Mouse (Mus musculus) liver, embryonic 15.5 days (tissue): ENCODE results near the gene Ifitm10. TPM values are rescaled to one million over a fixed set of nuclear protein-coding genes. Genes with fewer than 3 reads are reported as not detected.

Experiments used
- ATAC-seq: fragments of 200-750 bp; cut with Nextera tagmentation; 2 replicates; pipeline ENCODE4 v1.8.0; 2017; ENCODE audit warnings: moderate number of reproducible peaks, mild to moderate bottlenecking, moderate library complexity; ENCODE audit not compliant: insufficient read depth
- H3K27ac ChIP-seq: fragments of 300-500 bp; sonication (generic); replicated peaks from 2 replicates; pipeline ENCODE4 v1.5.1; 2015; ENCODE audit warnings: mild to moderate bottlenecking, inconsistent platforms
- H3K27me3 ChIP-seq: fragments of 300-500 bp; sonication (generic); 2 replicates; pipeline ENCODE4 v1.6.1; 2015; ENCODE audit warnings: mild to moderate bottlenecking, inconsistent platforms
- H3K36me3 ChIP-seq: fragments of 300-500 bp; sonication (generic); replicated peaks from 2 replicates; pipeline ENCODE4 v1.6.1; 2015; ENCODE audit warnings: moderate library complexity, mild to moderate bottlenecking, inconsistent platforms
- H3K4me1 ChIP-seq: fragments of 300-500 bp; sonication (generic); replicated peaks from 2 replicates; pipeline ENCODE4 v1.6.1; 2015; ENCODE audit warnings: inconsistent platforms
- H3K4me2 ChIP-seq: fragments of 300-500 bp; sonication (generic); 2 replicates; pipeline ENCODE4 v1.6.1; 2015; ENCODE audit warnings: moderate library complexity, mild to moderate bottlenecking, inconsistent platforms
- H3K4me3 ChIP-seq: fragments of 300-500 bp; sonication (generic); replicated peaks from 2 replicates; pipeline ENCODE4 v1.5.1; 2015; ENCODE audit warnings: mild to moderate bottlenecking, inconsistent platforms
- H3K9ac ChIP-seq: fragments of 300-500 bp; sonication (generic); 2 replicates; pipeline ENCODE4 v1.6.1; 2015; ENCODE audit warnings: moderate library complexity, mild to moderate bottlenecking, inconsistent platforms
- H3K9me3 ChIP-seq: fragments of 300-500 bp; sonication (generic); replicated peaks from 2 replicates; pipeline ENCODE4 v1.6.1; 2016; ENCODE audit warnings: inconsistent platforms
- WGBS: fragments of 180-500 bp; shearing (Covaris S2); methylation state at CpG from one replicate; pipeline ENCODE4 v1.1.7; 2015; ENCODE audit warnings: mixed read lengths; ENCODE audit not compliant: insufficient replicate concordance; 5-methylcytosine and 5-hydroxymethylcytosine counted together
- polyA plus RNA-seq: library from polyadenylated mRNA; unstranded; fragments of >200 nt; fragmentation: Nextera tagmentation; extraction: Ambion mirVana; gene quantifications from 2 replicates; pipeline ENCODE4 v1.2.1, GENCODE M21; 2015

The Ifitm10 gene
- polyA plus RNA-seq, 1 experiment from 2014 or later = 2.1 TPM

- H3K4me3 ChIP-seq = no peak overlapping the region
- H3K4me2 ChIP-seq = no peak overlapping the region
- 64% methylated on average over 2 of the region's 2 CpGs for WGBS
- ATAC-seq = no peak
- H3K27me3 ChIP-seq = peaks cover 64% of the 10 kb centered on the region
- no peak overlapping the region for H3K9ac ChIP-seq
- no peaks in the 10 kb centered on the region for H3K36me3 ChIP-seq
- H3K27ac ChIP-seq = no peak overlapping the region
- peaks cover 17% of the 10 kb centered on the region for H3K4me1 ChIP-seq
- H3K9me3 ChIP-seq = no peaks in the 10 kb centered on the region
These were observed 4.7 kb downstream of the Ifitm10 start for GRCm38 (mm10) chr7:142368856-142369255.

GRCm38 (mm10) chr7:142363107-142363506 lies 10.4 kb downstream of the Ifitm10 start:
- H3K9me3 ChIP-seq = no peaks in the 10 kb centered on the region
- peaks cover 11% of the 10 kb centered on the region; the same call in 1 of the 2 replicates for H3K4me1 ChIP-seq
- no peak overlapping the region for H3K9ac ChIP-seq
- ATAC-seq = no peak
- H3K27me3 ChIP-seq = peaks cover 11% of the 10 kb centered on the region; the same call in 1 of the 2 replicates
- H3K27ac ChIP-seq = no peak overlapping the region
- no peak overlapping the region for H3K4me3 ChIP-seq
- no peaks in the 10 kb centered on the region for H3K36me3 ChIP-seq
- WGBS = 61% methylated on average over 4 of the region's 4 CpGs
- H3K4me2 ChIP-seq = no peak overlapping the region

GRCm38 (mm10) chr7:142360743-142361142 lies 12.8 kb downstream of the Ifitm10 start:
- Histone ChIP-seq H3K27ac (no peak overlapping the region), H3K9me3 (no peaks in the 10 kb centered on the region), H3K9ac (no peak overlapping the region), H3K4me1 (peaks cover 22% of the 10 kb centered on the region), H3K4me2 (no peak overlapping the region), H3K4me3 (no peak overlapping the region), H3K27me3 (no peaks in the 10 kb centered on the region), H3K36me3 (no peaks in the 10 kb centered on the region)
- ATAC-seq = no peak

- Histone ChIP-seq H3K4me3 (no peak overlapping the region), H3K36me3 (no peaks in the 10 kb centered on the region), H3K4me1 (peaks cover 38% of the 10 kb centered on the region), H3K27ac (no peak overlapping the region), H3K9ac (no peak overlapping the region), H3K27me3 (no peaks in the 10 kb centered on the region), H3K4me2 (no peak overlapping the region), H3K9me3 (no peaks in the 10 kb centered on the region)
- 67% methylated on average over 8 of the region's 8 CpGs for WGBS
- no peak for ATAC-seq
These were observed 14.4 kb downstream of the Ifitm10 start for GRCm38 (mm10) chr7:142359129-142359528.

GRCm38 (mm10) chr7:142357566-142357965 lies 16.0 kb downstream of the Ifitm10 start:
- no peak for ATAC-seq
- Histone ChIP-seq H3K4me2 (no peak overlapping the region), H3K9me3 (no peaks in the 10 kb centered on the region), H3K27ac (no peak overlapping the region), H3K9ac (no peak overlapping the region), H3K36me3 (no peaks in the 10 kb centered on the region), H3K4me3 (no peak overlapping the region), H3K4me1 (peaks cover 48% of the 10 kb centered on the region), H3K27me3 (no peaks in the 10 kb centered on the region)
- WGBS = 63% methylated on average over 3 of the region's 3 CpGs

DNA sequence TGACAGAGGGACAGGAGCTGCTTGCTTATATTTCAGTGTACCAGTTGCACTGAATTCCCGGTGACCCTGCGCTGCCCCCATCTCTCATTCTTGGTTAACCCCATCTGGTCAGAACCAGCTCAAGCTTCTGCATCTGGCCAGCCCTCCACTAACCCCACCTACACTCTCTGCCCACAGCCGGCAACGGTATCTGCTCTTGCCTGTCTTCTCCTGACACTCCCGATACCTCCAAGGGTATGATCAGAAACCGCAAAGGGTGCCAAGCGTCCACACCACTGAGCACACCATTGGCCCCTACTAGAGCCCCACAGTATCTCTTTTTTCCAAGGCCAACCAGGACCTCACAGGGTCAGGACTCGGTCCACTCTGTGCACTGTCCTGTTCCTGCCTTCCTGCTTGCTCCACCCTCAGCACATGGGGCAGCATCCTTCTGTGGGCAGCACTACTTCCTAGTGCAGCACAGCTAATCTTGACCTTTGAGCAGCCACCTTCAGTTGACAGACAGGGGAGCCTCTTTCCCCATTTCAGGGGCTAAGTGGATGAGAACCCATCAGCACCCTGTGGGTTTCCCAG lies 18.8 kb downstream of the Ifitm10 start:
- no peaks in the 10 kb centered on the region for H3K27me3 ChIP-seq
- H3K9me3 ChIP-seq = no peaks in the 10 kb centered on the region
- WGBS = 16% methylated on average over 8 of the region's 8 CpGs
- peak overlapping the region; percentile 7; the same call in 1 of the 2 replicates for H3K4me3 ChIP-seq
- peak overlapping the region; percentile 61 for H3K4me2 ChIP-seq
- peaks cover 62% of the 10 kb centered on the region for H3K4me1 ChIP-seq
- peak overlapping the region; percentile 43 for H3K9ac ChIP-seq
- H3K27ac ChIP-seq = peak overlapping the region; percentile 85
- ATAC-seq = peak; percentile 88
- H3K36me3 ChIP-seq = no peaks in the 10 kb centered on the region

DNA sequence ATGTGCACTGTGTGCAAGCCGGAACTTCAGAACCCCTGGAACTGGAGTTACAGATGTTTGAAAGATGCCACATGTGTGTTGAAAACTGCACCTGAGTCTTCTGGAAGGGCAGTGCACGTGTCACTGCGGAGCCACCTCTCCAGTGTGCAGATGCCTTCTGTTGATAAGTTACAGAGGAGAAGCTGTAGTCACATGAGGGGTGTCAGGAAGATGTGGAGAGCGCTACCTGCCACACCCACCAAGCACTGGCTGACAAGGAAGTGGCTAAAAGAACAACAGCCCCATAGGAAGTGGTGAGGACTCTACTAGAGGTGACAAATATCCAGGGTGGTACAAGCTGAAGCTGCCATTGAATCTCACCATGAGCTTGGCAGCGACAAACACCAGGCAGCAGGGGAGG lies 19.7 kb downstream of the Ifitm10 start:
- peak overlapping the region; percentile 61 for H3K4me2 ChIP-seq
- peak overlapping the region; percentile 43 for H3K9ac ChIP-seq
- H3K4me3 ChIP-seq = peak overlapping the region; percentile 24; the same call in 1 of the 2 replicates
- ATAC-seq = peak; percentile 75
- WGBS = 16% methylated on average over 5 of the region's 5 CpGs
- H3K4me1 ChIP-seq = peaks cover 68% of the 10 kb centered on the region
- peak overlapping the region; percentile 85 for H3K27ac ChIP-seq
- no peaks in the 10 kb centered on the region for H3K27me3 ChIP-seq
- no peaks in the 10 kb centered on the region for H3K36me3 ChIP-seq
- no peaks in the 10 kb centered on the region for H3K9me3 ChIP-seq

DNA sequence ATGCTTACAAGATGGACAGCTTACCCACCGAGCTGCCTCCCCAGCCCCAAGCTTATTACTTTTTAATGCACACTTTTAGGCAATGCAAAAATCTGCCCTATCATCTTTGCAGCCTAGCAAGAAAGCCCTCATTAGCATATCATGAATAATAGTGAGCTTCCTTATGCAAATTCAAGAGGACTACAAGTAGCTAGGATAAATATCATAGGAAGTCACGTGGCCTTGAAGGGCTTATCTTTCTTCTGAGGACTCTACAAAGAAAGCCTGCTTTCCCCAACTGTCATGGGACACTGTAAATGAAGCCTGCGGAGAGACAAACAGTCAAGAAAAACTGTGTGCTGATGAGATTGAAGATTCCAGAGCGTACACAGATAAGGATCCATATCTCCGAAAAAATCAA lies 22.0 kb downstream of the Ifitm10 start:
- Histone ChIP-seq H3K4me1 (peaks cover 86% of the 10 kb centered on the region), H3K27me3 (no peaks in the 10 kb centered on the region), H3K36me3 (no peaks in the 10 kb centered on the region), H3K9ac (no peak overlapping the region), H3K4me3 (no peak overlapping the region), H3K27ac (peak overlapping the region; percentile 85), H3K9me3 (no peaks in the 10 kb centered on the region), H3K4me2 (no peak overlapping the region)
- 25% methylated on average over 5 of the region's 5 CpGs for WGBS
- ATAC-seq = no peak

- no peak overlapping the region; the same call in 1 of the 2 replicates for H3K4me2 ChIP-seq
- H3K27ac ChIP-seq = peak overlapping the region; percentile 33; the same call in 1 of the 2 replicates
- H3K4me1 ChIP-seq = peaks cover 72% of the 10 kb centered on the region
- WGBS = 58% methylated on average over 9 of the region's 9 CpGs
- no peak overlapping the region for H3K4me3 ChIP-seq
- no peak overlapping the region for H3K9ac ChIP-seq
- no peaks in the 10 kb centered on the region for H3K9me3 ChIP-seq
- H3K27me3 ChIP-seq = no peaks in the 10 kb centered on the region
- H3K36me3 ChIP-seq = no peaks in the 10 kb centered on the region
- ATAC-seq = no peak
These were observed 24.1 kb downstream of the Ifitm10 start for GRCm38 (mm10) chr7:142349308-142349961.

DNA sequence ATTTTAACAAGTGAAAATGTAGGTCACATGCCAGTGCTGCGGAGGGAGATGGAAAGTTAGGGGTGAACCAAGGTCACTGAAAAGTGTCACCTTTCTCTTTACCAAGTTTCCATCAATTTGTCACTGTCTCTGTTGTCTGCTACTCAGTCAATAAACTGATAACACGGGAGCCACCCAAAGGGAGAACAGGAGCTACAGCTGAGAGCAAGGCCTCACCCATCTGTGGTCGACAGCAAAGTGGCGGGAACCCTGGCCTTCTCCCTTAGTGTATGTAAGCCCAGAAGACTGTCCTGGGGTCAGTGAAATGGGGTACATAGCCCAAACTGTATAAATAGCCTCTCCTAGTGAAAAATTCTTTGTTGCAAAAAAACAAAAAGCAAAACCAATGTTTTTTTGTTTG lies 26.0 kb downstream of the Ifitm10 start:
- Histone ChIP-seq H3K9ac (no peak overlapping the region), H3K4me2 (no peak overlapping the region), H3K27ac (peak overlapping the region; percentile 57; the same call in 1 of the 2 replicates), H3K9me3 (no peaks in the 10 kb centered on the region), H3K4me1 (peaks cover 53% of the 10 kb centered on the region), H3K4me3 (no peak overlapping the region), H3K27me3 (no peaks in the 10 kb centered on the region), H3K36me3 (no peaks in the 10 kb centered on the region)
- ATAC-seq = peak; percentile 66; the same call in 1 of the 2 replicates
- WGBS = 26% methylated on average over 4 of the region's 4 CpGs

GRCm38 (mm10) chr7:142342247-142342640 lies 31.3 kb downstream of the Ifitm10 start:
- H3K4me1 ChIP-seq = peaks cover 31% of the 10 kb centered on the region
- no peaks in the 10 kb centered on the region for H3K27me3 ChIP-seq
- ATAC-seq = peak; percentile 10; the same call in 1 of the 2 replicates
- no peaks in the 10 kb centered on the region for H3K36me3 ChIP-seq
- peak overlapping the region; percentile 29; the same call in 1 of the 2 replicates for H3K27ac ChIP-seq
- H3K9ac ChIP-seq = no peak overlapping the region
- no peak overlapping the region for H3K4me2 ChIP-seq
- 41% methylated on average over 3 of the region's 3 CpGs for WGBS
- no peak overlapping the region for H3K4me3 ChIP-seq
- H3K9me3 ChIP-seq = no peaks in the 10 kb centered on the region
